Mouse (Mus musculus): ENCODE measurements around the gene Fastkd5. TPM values are rescaled to one million over a fixed set of nuclear protein-coding genes. Genes with fewer than 3 reads are reported as not detected.

The Fastkd5 gene
- polyA plus RNA-seq, 1 experiment from 2014 or later, result 19.7 TPM

DNA sequence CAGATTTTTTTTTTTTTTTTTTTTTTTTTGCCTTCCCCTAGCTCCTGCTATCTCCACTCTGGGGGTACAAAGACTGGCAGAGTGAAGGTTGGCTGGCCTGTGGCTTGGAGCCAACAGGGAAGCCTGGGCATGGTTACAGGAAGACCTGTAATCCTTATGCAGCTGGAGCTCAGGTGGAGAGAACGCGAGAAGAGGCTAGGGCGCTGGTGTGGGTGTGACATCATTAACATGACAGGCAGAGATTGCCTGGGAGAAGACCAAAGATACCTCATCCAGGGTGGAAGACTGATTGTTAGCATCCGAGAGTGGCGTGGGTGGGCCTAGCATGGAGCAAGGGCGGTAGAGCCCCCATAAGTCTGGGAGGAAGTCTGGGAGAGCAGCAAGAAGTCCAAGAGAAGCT is 9.4 kb upstream of the Fastkd5 start:
- no peak for ATAC-seq (replicated peaks; ENCODE audit: insufficient number of reproducible peaks, low FRiP score, low TSS enrichment)
- WGBS (ENCODE audit: insufficient replicate concordance), result 63% methylated on average over 6 of the region's 6 CpGs

DNA sequence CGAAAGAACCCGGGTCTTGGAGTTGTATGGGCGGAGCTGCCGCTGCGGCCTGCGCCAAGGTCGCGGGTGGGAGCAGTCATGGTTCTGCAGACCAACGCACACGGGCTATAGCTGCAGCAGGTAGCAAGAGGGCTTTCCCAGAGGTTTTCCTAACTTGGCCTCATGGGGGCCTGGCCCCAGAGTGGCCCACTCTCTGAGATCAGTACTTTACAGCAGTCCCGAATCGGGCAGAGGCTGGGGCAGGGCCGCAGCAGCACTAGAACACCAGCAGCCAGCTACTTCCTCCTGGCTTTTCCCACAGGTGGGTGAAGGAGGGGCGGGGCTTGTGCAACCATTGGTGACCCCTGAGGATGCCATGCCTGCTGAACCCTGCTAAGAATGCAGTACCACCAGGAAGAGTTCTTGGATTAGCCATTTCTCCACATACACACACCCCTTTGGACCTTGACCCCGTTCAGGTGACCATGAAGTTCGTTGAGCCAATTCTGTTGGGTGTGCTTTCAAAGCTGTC is 8.3 kb upstream of the Fastkd5 start:
- H3K27ac ChIP-seq (ENCODE audit: low read depth, low read length), result no peak overlapping the region
- WGBS (ENCODE audit: insufficient replicate concordance), result 22% methylated on average over 16 of the region's 16 CpGs
- H3K36me3 ChIP-seq (ENCODE audit: control insufficient read depth, insufficient read depth, low read length), result no peaks in the 10 kb centered on the region
- H3K27me3 ChIP-seq (ENCODE audit: control insufficient read depth, insufficient read depth, low read length), result peaks cover 69% of the 10 kb centered on the region
- H3K9me3 ChIP-seq (replicated peaks; ENCODE audit: control insufficient read depth, low read length), result no peaks in the 10 kb centered on the region
- H3K4me3 ChIP-seq (ENCODE audit: low read depth, low read length), result no peak overlapping the region
- ATAC-seq (replicated peaks; ENCODE audit: insufficient number of reproducible peaks, low FRiP score, low TSS enrichment), result no peak
- no peak overlapping the region for H3K4me2 ChIP-seq
- H3K4me1 ChIP-seq (ENCODE audit: control insufficient read depth, insufficient read depth, low read length), result peaks cover 18% of the 10 kb centered on the region
- no peak overlapping the region for H3K9ac ChIP-seq (ENCODE audit: low read depth, low read length)

More for the DNA sequence above, 9.4 kb upstream of the Fastkd5 start:
- Histone ChIP-seq H3K4me1 (ENCODE audit: control insufficient read depth, insufficient read depth, low read length) (peaks cover 16% of the 10 kb centered on the region), H3K4me2 (no peak overlapping the region), H3K9me3 (replicated peaks; ENCODE audit: control insufficient read depth, low read length) (no peaks in the 10 kb centered on the region), H3K4me3 (ENCODE audit: low read depth, low read length) (no peak overlapping the region), H3K27me3 (ENCODE audit: control insufficient read depth, insufficient read depth, low read length) (peaks cover 59% of the 10 kb centered on the region), H3K9ac (ENCODE audit: low read depth, low read length) (no peak overlapping the region), H3K27ac (ENCODE audit: low read depth, low read length) (no peak overlapping the region), H3K36me3 (ENCODE audit: control insufficient read depth, insufficient read depth, low read length) (no peaks in the 10 kb centered on the region)

DNA sequence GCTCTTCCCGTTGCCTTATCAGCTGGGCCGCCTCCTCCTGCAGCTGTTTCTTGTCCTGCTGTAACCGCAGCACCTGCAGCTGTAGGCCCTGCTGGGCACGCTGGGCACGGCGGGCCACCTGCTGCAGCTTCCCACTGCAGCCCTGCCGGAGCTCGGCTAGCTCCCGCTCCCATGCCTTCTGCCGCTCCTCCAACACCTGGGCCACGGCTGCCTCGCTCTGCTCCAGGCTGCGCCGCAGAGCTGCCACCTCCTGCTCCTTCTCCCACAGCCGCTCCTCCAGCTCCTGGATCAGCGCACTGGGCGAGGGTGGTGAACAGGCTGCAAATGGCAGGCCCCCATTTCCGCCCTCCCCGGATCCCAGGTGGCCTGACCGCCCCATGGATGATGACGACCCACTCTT is 6.0 kb upstream of the Fastkd5 start:
- H3K9me3 ChIP-seq (replicated peaks; ENCODE audit: control insufficient read depth, low read length), result no peaks in the 10 kb centered on the region
- H3K9ac ChIP-seq (ENCODE audit: low read depth, low read length), result no peak overlapping the region
- H3K27me3 ChIP-seq (ENCODE audit: control insufficient read depth, insufficient read depth, low read length), result peaks cover 69% of the 10 kb centered on the region
- peak; percentile 14; the same call in 1 of the 2 replicates for ATAC-seq (replicated peaks; ENCODE audit: insufficient number of reproducible peaks, low FRiP score, low TSS enrichment)
- peak overlapping the region; percentile 81 for H3K4me2 ChIP-seq
- whole genome bisulfite sequencing (ENCODE audit: insufficient replicate concordance), result 7% methylated on average over 21 of the region's 21 CpGs
- peaks cover 18% of the 10 kb centered on the region for H3K4me1 ChIP-seq (ENCODE audit: control insufficient read depth, insufficient read depth, low read length)
- H3K27ac ChIP-seq (ENCODE audit: low read depth, low read length), result no peak overlapping the region
- H3K36me3 ChIP-seq (ENCODE audit: control insufficient read depth, insufficient read depth, low read length), result no peaks in the 10 kb centered on the region
- H3K4me3 ChIP-seq (ENCODE audit: low read depth, low read length), result peak overlapping the region; percentile 47

- peaks cover 61% of the 10 kb centered on the region for H3K27me3 ChIP-seq (ENCODE audit: control insufficient read depth, insufficient read depth, low read length)
- no peak; the same call in 1 of the 2 replicates for ATAC-seq (replicated peaks; ENCODE audit: insufficient number of reproducible peaks, low FRiP score, low TSS enrichment)
- peak overlapping the region; percentile 57 for H3K9ac ChIP-seq (ENCODE audit: low read depth, low read length)
- WGBS (ENCODE audit: insufficient replicate concordance), result 0% methylated on average over 38 of the region's 38 CpGs
- H3K4me2 ChIP-seq, result peak overlapping the region; percentile 81
- H3K4me3 ChIP-seq (ENCODE audit: low read depth, low read length), result peak overlapping the region; percentile 47
- H3K9me3 ChIP-seq (replicated peaks; ENCODE audit: control insufficient read depth, low read length), result no peaks in the 10 kb centered on the region
- peaks cover 18% of the 10 kb centered on the region for H3K4me1 ChIP-seq (ENCODE audit: control insufficient read depth, insufficient read depth, low read length)
- H3K27ac ChIP-seq (ENCODE audit: low read depth, low read length), result no peak overlapping the region
- H3K36me3 ChIP-seq (ENCODE audit: control insufficient read depth, insufficient read depth, low read length), result no peaks in the 10 kb centered on the region
Measured at GRCm38 (mm10) chr2:130634739-130635411, 5.0 kb upstream of the Fastkd5 start.

DNA sequence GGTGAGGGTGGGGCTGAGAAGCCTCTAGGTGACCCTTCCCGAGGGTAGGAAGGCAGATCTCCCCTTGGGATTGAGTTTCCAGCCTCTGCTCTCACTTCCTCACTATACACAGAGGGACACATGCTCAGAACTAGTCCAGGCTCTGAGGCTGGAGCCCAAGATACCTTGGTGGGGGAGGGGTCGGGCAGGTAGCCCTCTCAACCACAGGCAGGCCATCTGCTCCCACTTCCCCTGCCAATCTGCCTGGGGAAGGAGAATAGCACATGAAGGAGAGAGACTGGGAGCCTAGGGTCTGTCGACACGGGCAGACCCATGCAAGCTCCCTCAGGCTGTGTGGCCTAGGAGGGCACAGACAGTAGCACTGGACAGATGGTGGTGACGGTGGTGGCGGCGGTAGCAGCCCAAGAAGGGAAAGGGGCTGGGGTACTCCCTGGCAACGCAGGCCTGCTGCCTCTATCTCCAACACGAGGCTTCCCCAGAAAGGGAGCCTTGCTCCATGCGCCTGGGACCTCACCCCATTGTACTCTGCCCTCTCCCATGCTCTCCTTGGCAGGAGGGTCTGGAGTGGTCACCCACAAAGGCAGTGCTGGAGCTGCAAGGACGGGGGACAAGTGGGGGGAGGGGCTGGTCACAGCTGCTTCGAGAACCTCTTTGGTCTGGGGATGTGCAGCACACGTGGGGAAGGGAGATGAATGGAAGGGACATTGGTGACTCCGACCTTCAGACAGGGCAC is 4.3 kb upstream of the Fastkd5 start:
- H3K9me3 ChIP-seq (replicated peaks; ENCODE audit: control insufficient read depth, low read length), result no peaks in the 10 kb centered on the region
- ATAC-seq (replicated peaks; ENCODE audit: insufficient number of reproducible peaks, low FRiP score, low TSS enrichment), result no peak
- H3K36me3 ChIP-seq (ENCODE audit: control insufficient read depth, insufficient read depth, low read length), result no peaks in the 10 kb centered on the region
- peaks cover 61% of the 10 kb centered on the region for H3K27me3 ChIP-seq (ENCODE audit: control insufficient read depth, insufficient read depth, low read length)
- WGBS (ENCODE audit: insufficient replicate concordance), result 10% methylated on average over 12 of the region's 14 CpGs
- H3K4me3 ChIP-seq (ENCODE audit: low read depth, low read length), result peak overlapping the region; percentile 47
- H3K4me2 ChIP-seq, result peak overlapping the region; percentile 81
- no peak overlapping the region for H3K27ac ChIP-seq (ENCODE audit: low read depth, low read length)
- peaks cover 18% of the 10 kb centered on the region for H3K4me1 ChIP-seq (ENCODE audit: control insufficient read depth, insufficient read depth, low read length)
- peak overlapping the region; percentile 57 for H3K9ac ChIP-seq (ENCODE audit: low read depth, low read length)

- Histone ChIP-seq H3K4me2 (no peak overlapping the region), H3K4me3 (ENCODE audit: low read depth, low read length) (no peak overlapping the region), H3K9me3 (replicated peaks; ENCODE audit: control insufficient read depth, low read length) (no peaks in the 10 kb centered on the region), H3K36me3 (ENCODE audit: control insufficient read depth, insufficient read depth, low read length) (no peaks in the 10 kb centered on the region), H3K27ac (ENCODE audit: low read depth, low read length) (no peak overlapping the region), H3K4me1 (ENCODE audit: control insufficient read depth, insufficient read depth, low read length) (peaks cover 21% of the 10 kb centered on the region), H3K9ac (ENCODE audit: low read depth, low read length) (no peak overlapping the region), H3K27me3 (ENCODE audit: control insufficient read depth, insufficient read depth, low read length) (peaks cover 52% of the 10 kb centered on the region)
- WGBS (ENCODE audit: insufficient replicate concordance), result 53% methylated on average over 5 of the region's 5 CpGs
- no peak for ATAC-seq (replicated peaks; ENCODE audit: insufficient number of reproducible peaks, low FRiP score, low TSS enrichment)
Measured at GRCm38 (mm10) chr2:130632887-130633675, 3.3 kb upstream of the Fastkd5 start.

DNA sequence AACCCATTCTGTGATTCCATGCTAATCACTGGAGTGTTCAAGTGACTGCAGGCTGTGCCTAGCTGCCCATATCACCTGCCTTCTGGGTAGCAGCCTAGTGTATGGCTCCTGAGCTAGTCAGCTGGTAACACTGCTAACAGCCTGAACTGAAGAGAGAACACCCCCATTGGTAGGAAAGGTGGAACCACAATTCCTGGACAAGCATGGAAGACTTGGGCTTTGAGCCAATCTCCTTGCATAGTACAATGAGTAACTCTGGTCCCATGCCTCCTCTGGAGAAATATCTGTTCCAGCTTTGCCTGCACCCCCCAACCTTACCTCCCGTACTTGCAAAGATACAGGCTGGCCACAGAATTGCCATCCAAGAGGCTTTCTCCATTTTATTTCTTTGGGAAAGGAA is 2.6 kb upstream of the Fastkd5 start:
- Histone ChIP-seq H3K27ac (ENCODE audit: low read depth, low read length) (no peak overlapping the region), H3K36me3 (ENCODE audit: control insufficient read depth, insufficient read depth, low read length) (no peaks in the 10 kb centered on the region), H3K4me1 (ENCODE audit: control insufficient read depth, insufficient read depth, low read length) (peaks cover 21% of the 10 kb centered on the region), H3K4me3 (ENCODE audit: low read depth, low read length) (no peak overlapping the region), H3K4me2 (no peak overlapping the region), H3K9ac (ENCODE audit: low read depth, low read length) (no peak overlapping the region), H3K9me3 (replicated peaks; ENCODE audit: control insufficient read depth, low read length) (no peaks in the 10 kb centered on the region), H3K27me3 (ENCODE audit: control insufficient read depth, insufficient read depth, low read length) (peaks cover 45% of the 10 kb centered on the region)
- 87% methylated on average over 1 of the region's 1 CpGs for WGBS (ENCODE audit: insufficient replicate concordance)
- ATAC-seq (replicated peaks; ENCODE audit: insufficient number of reproducible peaks, low FRiP score, low TSS enrichment), result no peak

- peak overlapping the region; percentile 94 for H3K4me3 ChIP-seq (ENCODE audit: low read depth, low read length)
- peaks cover 5% of the 10 kb centered on the region for H3K36me3 ChIP-seq (ENCODE audit: control insufficient read depth, insufficient read depth, low read length)
- H3K9ac ChIP-seq (ENCODE audit: low read depth, low read length), result peak overlapping the region; percentile 88
- peaks cover 5% of the 10 kb centered on the region; the same call in 1 of the 2 replicates for H3K4me1 ChIP-seq (ENCODE audit: control insufficient read depth, insufficient read depth, low read length)
- peak; percentile 27; the same call in 1 of the 2 replicates for ATAC-seq (replicated peaks; ENCODE audit: insufficient number of reproducible peaks, low FRiP score, low TSS enrichment)
- H3K27ac ChIP-seq (ENCODE audit: low read depth, low read length), result peak overlapping the region; percentile 62
- peak overlapping the region; percentile 76 for H3K4me2 ChIP-seq
- H3K27me3 ChIP-seq (ENCODE audit: control insufficient read depth, insufficient read depth, low read length), result peaks cover 14% of the 10 kb centered on the region
- WGBS (ENCODE audit: insufficient replicate concordance), result 2% methylated on average over 37 of the region's 37 CpGs
- H3K9me3 ChIP-seq (replicated peaks; ENCODE audit: control insufficient read depth, low read length), result no peaks in the 10 kb centered on the region
Measured at GRCm38 (mm10) chr2:130629080-130629838, 568 bp downstream of the Fastkd5 start.

Data from heart, embryonic 11.5 days (tissue).